Mouse (Mus musculus): Measurements from ENCODE around the gene Xpa.
A peak's percentile ranks its signal among the peaks of the same experiment; 100 is the strongest.
"Not testable (repeated sequence)": the region's sequence is repeated elsewhere in the genome, so short reads cannot be mapped to it uniquely, and the experiment has no call there.

The Xpa gene

DNA sequence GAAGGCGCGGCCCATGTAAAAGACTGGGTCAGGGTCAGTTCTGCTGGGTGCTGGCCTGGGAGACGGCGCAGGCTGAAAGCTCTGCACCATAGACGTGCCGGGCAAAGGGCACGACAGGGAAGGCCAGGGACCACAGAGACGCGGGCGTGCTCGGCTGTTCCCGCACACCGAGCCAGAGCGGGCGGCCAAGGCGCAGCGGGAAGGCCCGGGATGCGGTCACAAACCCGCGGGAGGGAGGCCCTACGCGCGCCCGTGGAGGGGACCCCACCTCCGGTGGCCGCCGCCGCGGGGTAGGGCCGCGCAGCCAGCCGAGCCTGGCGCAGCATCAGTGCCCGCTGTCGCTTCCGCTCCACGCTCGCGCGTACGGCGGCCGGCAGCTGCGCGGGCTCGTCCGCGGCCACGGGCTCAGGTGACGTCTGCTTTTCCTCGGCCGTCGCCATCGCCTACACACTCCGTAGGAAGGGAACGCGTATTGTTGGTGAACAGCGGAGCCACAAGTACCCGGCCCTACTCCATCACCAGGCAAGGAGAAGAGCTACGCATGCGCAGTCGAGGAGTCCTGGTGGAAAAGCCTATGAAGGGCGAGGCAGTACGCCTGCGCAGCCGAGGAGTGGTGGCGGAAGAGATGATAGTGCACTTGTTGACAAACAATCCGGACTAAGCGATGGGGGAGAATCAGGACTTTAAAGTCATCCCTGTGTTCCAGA, at the start of gene Xpa:
TSS of gene Xpa (minus strand) at position 531 of the 707 bp plus-strand sequence.
- DNase-seq (ENCODE audit: low spot score in 2 of 2): peak; percentile 88 to 91

DNA sequence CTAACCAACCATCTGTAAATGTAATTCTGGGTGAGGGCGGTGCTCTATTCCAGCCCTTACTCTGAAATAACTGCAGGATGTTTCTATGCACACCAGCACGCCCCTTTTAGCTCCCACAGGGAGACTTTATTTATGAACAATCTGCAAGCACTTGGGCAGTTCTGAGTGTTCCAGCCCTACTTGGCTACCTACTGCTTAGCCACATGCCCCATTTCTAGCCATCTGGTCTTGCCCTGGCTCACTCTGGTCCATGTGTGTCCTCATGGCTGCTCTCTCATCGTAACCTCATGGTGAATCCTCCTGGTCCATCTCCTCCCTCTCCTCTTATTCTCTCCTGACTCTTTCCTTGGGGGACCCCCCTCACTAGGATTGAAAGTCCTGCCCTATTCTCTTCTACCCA, 39.8 kb upstream of the Xpa start:
- no peak for DNase-seq (ENCODE audit: low spot score in 2 of 2)

DNA sequence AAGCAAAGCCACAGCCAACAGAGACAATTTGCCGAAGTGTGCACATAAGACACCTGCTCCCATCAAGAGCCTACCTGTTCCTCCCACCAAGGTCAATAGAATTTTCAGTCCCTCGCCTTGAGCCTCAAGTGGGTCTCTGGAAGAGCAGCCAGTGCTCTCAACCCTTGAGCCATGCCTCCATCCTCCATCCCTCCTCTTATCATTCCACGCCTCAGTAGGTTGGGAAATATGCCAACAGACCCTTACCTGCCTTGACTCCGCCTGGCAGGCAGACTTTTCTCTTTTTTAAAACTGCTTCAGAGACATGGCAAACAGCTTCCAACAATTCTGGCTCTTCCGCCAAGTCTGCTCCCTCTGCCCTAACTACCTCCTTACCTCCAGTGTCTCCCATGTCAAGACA, 38.6 kb upstream of the Xpa start:
- no peak for DNase-seq (ENCODE audit: low spot score in 2 of 2)

DNA sequence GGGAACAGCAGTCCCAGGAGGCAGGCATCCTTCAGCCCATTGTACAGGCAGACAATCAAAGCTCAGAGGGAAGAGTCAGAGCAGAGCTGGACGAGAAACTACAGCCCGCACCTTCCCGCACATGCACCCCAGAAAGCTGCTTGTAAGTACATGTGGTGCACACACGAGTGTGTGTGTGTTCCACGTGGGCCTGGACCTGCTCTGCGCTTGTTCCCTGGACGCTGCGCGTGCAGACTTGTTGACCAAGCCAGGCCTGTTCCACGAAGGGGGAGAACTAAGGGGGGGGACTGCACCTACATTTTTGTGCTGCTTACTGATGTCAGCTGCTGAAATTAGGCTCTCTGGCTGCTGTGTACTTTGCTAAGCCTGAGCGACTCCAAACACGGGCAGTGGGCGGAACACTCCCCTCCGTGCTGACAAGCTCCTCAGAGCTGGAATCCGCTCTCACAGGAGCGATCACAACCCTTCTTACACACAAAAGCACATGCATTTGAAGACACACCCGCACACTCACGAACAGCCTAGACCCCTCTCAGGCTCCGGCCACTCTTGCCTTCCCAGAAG, 30.9 kb upstream of the Xpa start:
- DNase-seq (ENCODE audit: low spot score in 2 of 2): no peak

DNA sequence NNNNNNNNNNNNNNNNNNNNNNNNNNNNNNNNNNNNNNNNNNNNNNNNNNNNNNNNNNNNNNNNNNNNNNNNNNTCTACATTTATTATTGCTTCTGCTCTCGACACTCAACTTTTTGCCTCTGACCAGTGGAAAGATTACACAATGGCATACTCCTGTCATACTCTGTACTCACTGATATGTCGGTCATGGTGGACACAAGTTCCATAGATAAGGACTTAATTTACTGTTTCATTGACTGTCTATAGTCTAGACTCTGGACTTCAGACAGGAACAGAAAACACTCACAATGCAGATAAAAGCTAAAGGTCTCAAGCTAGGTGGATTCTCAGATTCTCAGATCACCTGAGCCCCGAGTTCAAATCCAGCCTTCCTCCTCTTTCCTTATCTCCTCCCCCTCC, 25.0 kb upstream of the Xpa start:
- no peak for DNase-seq (ENCODE audit: low spot score in 2 of 2)

DNA sequence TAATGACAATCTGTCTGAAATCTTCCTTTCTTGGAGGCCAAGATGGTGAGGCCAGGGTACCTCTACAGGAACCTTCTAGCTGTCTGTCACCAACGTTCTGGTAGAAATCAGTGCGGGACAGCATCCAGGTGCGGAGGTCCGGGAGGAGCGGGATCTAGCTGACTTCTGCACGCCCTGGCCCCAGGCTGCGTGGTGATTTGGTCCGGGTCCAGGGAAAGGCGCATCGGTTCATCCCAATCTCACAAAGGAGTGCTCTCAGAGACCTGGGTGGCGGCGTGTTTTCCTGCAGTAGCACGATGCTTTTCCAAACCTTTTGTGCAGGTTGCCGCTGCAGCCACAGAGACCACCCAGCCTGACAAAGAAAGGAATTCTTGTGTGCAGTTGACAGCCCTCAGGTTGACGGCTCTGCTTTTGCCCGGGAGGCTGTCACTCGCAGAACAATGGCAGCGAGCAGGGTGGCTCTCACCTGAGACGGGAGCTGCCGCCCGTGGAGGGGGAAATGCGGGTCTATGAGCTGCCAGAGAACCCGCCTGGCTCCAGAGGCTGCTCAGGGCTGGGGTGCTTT, 6.5 kb upstream of the Xpa start:
- DNase-seq (ENCODE audit: low spot score in 2 of 2): no peak

DNA sequence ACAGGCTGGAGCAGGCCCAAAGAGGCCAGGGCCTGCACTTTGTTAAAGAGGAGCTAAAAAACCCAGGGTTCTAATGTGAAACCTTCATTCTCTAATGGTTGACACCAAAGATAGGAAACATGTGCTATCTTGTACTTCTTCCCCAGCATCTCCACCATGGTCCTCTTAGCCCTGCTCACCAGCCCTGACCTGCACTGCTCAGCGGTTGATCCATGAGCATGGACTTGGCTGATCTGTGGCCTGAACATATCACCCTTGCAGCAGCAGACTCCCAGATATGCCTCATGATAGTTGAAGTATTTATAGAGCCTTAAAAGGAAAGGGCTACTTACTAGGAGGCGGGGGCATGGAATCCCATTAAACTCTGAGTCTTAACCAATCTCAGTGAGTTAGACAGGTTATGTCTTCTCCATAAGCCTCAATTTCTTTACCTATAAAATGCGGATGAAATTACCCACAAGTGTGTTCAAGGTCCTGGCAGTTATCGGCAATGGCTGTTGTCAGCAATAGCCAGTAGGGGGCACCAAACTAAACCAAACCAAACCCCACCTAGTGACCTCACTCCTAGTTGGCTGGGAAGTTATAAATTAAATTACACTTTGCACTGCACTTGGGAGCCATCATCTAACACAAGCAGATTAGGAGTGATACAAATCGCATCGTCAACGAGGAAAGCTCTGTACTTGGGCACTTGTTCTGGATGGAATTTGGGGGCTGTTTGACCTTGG, 5.9 kb upstream of the Xpa start:
- DNase-seq (ENCODE audit: low spot score in 2 of 2): peak; percentile 19 to 51

DNA sequence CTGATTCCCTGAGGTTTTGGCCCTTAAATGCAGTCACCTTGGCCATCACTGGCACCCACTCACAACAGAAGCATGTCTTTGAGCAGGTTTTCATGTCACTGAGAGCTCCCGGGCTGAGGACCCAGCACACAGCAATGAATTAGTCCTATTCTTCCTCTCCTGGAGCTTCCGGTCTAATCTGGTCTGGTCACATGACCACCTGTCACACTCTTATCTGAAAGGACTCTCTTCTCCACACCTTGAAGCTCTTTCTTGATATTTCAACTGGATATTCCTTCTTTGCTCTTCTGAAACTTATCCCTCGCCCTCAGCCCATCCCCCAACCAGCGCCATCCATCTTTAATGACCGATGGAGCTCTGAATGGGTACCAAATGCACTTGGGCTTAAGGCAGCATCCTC, 2.0 kb upstream of the Xpa start:
- DNase-seq (ENCODE audit: low spot score in 2 of 2): no peak

DNA sequence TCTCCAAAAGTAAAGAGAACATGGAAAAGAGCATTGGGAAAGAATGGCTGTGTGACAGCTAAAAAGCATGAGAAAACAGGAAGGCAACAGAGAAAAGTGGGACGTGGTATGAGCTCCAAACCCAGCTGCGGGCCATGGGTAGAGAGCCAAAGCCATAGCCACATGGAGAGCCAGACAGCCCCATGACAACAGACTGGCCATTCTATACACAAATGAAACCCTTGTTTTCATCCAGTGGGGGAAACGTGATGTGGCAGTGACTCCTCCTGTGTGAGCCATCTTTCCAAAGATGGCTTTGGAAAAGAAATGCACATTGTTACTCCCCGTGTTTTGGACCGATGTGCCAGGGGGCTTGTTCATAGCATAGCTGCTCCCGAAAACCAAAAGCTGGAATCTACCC, 402 bp upstream of the Xpa start:
- DNase-seq (ENCODE audit: low spot score in 2 of 2): no peak

DNA sequence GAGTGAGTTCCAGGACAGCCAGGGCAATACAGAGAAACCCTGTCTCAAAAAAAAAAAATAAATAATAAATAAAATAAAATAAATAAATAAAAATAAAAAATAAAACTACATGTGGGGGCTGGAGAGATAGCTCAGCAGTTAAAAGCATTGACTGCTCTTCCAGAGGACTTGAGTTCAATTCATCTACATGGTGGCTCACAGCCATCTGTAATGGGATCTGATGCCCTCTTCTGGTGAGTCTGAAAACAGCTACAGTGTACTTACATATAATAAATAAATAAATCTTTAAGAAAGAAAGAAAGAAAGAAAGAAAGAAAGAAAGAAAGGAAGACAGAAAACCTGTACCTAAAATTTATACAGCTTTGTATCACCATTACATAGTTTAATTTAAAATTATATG, 4.1 kb downstream of the Xpa start:
- DNase-seq (ENCODE audit: low spot score in 2 of 2): not testable (repeated sequence)

DNA sequence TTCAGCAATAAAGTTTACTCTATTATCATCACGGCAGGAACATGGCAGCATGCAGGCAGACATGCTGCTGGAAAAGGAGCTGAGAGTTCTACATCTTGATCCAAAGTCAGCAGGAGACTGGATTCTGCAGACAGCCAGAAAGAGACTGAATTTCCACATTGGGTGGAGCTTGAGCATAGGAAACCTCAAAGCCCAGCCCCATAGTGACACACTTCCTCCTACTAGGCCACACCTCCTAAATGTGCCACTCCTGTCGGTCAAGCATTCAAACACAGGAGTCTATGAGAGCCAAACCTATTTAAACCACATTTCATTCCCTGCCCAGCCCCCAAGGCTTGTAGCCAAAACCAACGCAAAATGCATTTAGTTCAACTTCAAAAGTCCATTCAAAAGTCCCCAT, 9.6 kb downstream of the Xpa start:
- DNase-seq (ENCODE audit: low spot score in 2 of 2): no peak

DNA sequence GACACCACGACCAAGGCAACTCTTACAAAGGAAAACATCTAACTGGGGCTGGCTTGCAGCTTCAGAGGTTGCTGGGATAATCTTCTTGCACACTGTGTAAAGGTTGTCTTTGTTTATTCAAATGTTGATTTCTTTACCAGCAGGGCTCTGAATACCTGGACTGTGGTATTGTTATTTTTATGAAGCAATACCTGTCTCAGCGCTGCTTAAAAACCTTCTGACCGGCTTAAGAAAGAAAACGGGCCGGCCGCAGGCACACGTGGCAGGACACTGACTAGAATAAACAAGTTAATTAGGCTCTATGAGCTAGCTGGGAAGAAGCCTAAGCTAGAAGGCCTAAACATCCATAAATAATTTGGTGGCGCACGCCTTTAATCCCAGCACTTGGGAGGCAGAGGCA, 10.2 kb downstream of the Xpa start:
- DNase-seq (ENCODE audit: low spot score in 2 of 2): no peak

DNA sequence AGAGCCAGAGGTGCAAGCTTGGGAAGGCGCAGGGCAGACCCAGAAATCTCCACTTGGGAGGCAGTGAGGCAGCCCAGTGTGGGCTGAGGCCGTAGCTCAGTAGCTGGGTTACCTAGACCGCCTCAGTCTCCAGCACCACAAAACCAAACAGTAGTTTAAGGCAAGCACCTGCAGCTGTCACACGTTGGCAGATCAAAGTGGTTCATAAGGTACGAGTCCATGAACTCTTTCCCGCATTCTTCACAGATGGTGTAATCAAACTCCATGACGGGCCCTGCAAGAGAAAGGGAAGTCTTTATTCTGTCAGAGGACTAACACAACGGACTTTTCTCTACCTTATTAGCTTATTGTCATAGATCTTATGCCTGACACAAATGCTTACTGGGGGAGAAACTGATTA, 10.7 kb downstream of the Xpa start:
- no peak for DNase-seq (ENCODE audit: low spot score in 2 of 2)

DNA sequence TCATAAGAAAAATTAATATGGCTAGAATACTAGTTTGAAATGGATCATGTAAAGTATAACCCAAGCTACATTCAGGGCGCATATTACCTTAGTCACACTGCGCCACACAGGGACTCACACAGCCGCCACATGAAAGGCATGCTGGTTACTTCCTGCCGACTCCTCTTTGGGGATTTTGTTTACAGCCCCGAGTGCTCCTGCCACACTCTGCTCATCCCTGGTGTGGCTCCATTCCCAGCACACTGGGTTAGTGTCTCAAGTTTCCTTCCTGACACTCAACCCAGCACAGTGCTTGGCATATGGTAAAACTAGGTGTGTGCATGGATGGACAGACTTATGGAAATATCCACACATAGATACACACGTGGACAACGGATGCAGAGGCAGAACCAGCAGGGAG, 13.9 kb downstream of the Xpa start:
- DNase-seq (ENCODE audit: low spot score in 2 of 2): no peak

DNA sequence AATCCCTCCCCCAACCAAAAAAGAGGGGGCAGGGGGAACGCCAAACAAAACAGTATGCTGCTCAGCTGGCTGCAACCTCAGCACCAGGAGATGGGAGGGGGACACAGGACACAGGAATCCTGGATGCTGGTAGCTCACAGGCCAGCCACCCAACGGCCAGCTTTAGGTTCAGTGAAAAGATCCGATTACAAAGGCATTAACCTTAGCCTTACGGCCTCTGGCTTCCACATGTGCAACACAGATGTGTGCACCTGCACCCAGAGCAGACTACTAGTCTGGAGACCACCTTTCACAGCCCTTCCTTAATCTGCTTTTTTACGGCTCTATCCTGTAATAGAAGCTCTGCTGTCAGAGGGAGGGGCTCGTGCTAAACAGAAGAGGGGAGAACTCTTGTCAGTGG, 14.9 kb downstream of the Xpa start:
- DNase-seq (ENCODE audit: low spot score in 2 of 2): no peak

DNA sequence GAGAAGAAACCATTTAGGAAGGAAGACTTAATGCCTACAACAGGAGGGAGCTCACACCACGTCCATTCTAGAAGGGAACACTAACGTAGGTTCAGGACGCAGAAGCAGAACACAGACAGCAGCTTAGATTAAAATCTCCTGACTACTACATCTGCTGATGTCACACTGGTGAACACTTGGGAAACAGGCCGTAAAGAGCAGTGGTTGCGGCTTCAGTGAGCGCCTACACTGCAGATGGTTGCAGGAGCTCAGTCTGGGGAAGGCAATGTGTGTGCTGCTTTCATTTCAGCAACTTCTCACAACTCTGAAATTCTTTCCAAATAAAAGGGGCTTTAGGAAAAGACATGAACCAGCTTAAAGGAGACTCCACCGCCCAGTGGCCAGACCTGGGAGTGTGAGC, 18.6 kb downstream of the Xpa start:
- no peak for DNase-seq (ENCODE audit: low spot score in 2 of 2)

DNA sequence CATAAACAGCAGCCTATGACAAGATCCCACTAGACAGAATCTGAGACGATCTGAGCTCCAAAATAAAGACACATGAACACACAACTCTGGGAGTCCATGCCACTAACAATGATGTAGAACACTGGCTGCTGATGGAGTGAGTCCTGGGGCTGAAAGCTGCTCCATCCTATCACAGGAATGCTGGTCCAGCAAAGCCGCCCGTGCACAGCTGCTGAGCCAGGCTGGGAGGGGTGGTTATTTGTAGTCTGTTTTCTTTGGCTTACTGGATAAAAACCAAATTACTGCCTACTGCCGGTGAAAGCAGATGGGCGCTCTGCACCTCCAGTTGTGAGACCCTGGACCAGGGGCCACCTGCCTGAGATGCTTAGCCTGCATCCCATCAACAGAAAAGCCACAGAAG, 19.1 kb downstream of the Xpa start:
- no peak for DNase-seq (ENCODE audit: low spot score in 2 of 2)

DNA sequence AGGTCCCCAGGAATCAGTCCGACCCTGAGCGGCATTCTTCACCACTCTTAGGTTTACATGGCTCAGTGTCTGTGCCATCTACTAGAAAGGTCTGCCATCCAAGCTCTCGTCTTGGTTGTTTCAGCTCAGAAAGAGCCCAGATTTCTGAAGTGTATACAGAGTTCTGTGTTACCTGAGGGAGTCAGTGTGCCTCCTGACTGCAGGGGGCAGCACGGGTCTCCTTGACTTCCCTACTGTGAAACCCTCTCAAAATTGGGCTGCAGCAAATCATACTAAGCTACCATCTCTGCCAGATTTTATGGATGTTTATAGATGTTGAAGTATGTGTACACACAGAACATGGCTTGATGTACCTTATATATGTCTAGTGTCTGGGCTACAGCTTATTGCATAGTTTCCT, 19.8 kb downstream of the Xpa start:
- no peak for DNase-seq (ENCODE audit: low spot score in 2 of 2)

DNA sequence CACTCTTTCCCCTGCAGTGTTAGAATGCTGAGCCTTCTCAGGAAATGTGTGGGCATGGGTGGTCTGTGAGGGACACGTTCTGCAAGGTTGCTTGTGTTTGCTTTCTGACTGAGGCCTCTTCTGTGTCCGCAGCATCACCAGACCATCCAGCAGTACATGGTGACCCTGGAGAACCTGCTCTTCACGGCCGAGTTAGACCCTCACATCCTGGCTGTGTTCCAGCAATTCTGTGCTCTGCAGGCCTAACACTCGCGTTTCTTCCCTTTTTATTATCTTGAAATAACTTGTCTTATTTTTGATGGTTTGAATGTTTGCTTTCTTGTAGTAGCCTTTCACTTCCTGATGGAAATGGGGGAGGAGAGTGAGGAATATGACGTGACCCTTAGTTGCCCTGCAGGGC, 24.4 kb downstream of the Xpa start:
- no peak for DNase-seq (ENCODE audit: low spot score in 2 of 2)

DNA sequence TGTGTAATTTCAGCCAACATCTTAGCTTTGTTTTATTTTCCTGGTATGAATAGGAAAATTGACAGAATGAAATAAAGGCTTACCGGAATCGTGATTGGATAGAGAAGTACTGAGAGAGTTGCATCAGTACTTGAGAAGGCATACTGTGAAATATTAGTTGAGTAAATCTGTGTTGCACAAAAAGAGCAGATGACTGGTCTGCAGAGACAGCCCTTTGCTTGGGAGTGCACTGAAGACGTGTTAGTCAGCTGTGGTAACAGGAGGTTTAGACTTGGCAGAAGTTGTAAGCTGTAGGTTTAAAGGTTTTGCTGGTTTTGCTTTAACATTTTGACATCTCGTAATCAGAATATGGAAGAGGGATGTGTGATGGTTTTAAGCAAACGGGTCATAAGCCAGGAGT, 30.3 kb downstream of the Xpa start:
- no peak for DNase-seq (ENCODE audit: low spot score in 2 of 2)

DNA sequence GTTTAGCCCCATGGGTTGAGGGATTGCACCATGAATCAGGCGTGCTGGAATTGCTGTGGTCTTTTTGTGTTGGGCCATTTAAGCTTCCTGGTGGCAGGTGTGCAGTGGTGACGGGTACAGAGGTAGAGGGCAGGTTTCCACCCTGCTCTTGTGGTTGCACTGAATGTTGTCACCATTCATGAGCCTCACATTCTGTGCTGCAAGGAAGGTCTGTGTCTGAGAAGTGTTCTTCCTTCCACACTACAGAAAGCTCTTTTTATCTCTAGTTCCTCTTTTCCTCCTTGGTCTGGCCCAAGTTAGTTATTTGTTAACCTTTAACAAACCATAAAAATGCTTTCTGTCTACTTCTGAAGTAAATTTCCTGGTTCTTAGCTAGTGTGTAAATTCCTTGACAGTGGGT, 32.1 kb downstream of the Xpa start:
- no peak for DNase-seq (ENCODE audit: low spot score in 2 of 2)

DNA sequence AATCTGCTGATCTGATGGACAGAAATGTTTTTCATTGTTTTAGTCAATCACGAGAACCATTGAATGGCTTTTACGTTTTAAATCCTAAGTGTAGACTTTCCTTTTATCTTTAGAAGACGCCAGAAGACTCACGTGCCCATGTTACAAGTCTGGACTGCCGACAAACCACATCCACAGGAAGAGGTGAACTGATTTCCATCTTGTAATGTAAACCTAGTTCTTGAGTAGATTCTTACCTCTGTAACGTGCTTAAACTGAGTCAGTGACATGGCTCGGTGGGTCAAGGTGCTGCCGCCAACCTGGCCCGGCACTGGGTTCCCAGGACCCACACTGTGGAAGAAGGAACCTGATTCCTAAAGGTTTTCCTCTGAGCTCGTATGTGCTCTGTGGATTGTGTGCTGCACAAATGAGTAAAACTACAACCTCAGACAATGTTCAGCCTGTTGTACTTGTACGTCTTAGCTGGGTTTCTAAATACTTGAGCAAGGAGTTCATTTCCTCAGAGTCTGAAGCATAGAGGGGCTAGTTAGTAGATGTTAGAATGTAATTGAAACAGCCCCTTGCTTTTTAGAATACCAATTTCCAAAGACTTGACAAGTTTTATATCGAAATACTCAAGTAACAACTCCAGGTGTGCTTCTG, 44.1 kb downstream of the Xpa start:
- no peak for DNase-seq (ENCODE audit: low spot score in 2 of 2)

DNA sequence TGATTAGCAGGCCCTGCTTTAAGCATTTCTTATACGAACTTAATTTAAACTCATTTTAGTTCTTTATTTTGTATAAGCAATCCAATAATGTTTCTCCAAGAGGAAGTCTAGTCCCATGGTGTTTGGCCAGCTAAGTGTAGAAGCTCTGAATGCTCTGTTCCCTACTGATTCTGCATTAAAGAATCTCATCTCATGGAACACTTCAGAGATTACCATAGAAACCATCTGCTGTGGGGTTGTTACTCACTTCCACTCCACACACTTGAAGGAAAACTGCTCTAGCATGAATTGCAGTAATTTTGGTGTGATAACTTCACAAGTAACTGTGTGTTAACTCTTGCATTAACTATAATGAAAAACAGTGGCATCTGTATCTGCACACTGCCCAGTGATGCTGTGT, 49.2 kb downstream of the Xpa start:
- no peak for DNase-seq (ENCODE audit: low spot score in 2 of 2)
